Comparison of ENCODE assay signal across 8 mouse cellular contexts in genomic region chr5:27790910-27791288, GRCm38 (mm10). TPM values are rescaled to one million over a fixed set of nuclear protein-coding genes. Genes with fewer than 3 reads are reported as not detected.
DNase-seq lines count a peak whose midpoint lies in the region; ATAC-seq and TF ChIP-seq lines count a peak whose summit lies in the region.

No protein-coding gene starts in this region.

- no peak for TF ChIP-seq CTCF in spleen, adult 2 months (IDR thresholded peaks at IDR 0.05; ENCODE audit: extremely low read depth, insufficient read depth, insufficient read length, insufficient replicate concordance)
- TF ChIP-seq CTCF in intestine, postnatal 0 days (IDR thresholded peaks at IDR 0.05; ENCODE audit: low read depth) = no peak
- TF ChIP-seq CTCF in stomach, postnatal 0 days (IDR thresholded peaks at IDR 0.05; ENCODE audit: low read depth) = no peak

- peak; percentile 80 for ATAC-seq in embryonic facial prominence, embryonic 11.5 days (replicated peaks; ENCODE audit: insufficient number of reproducible peaks, low FRiP score, low TSS enrichment, low read depth)
- peak; percentile 69 for ATAC-seq in intestine, postnatal 0 days
- ATAC-seq in limb, embryonic 13.5 days (ENCODE audit: low FRiP score, low read depth) = peak; percentile 88
- ATAC-seq in midbrain, embryonic 15.5 days (replicated peaks) = peak; percentile 89
- peak; percentile 82 for ATAC-seq in stomach, postnatal 0 days (ENCODE audit: low FRiP score, low TSS enrichment)

- TF ChIP-seq POLR2A in spleen, adult 2 months (IDR thresholded peaks at IDR 0.05; ENCODE audit: low read depth, low read length) = no peak

- H3K4me3 ChIP-seq in spleen, adult 2 months (ENCODE audit: extremely low read depth, insufficient read depth, insufficient read length) = peak overlapping the region; percentile 77
- peak overlapping the region; percentile 65 for H3K4me3 ChIP-seq in embryonic facial prominence, embryonic 11.5 days (ENCODE audit: low read depth, low read length)
- peak overlapping the region; percentile 70 for H3K4me3 ChIP-seq in intestine, postnatal 0 days (ENCODE audit: low read depth, low read length)
- H3K4me3 ChIP-seq in limb, embryonic 13.5 days = peak overlapping the region; percentile 76
- peak overlapping the region; percentile 79 for H3K4me3 ChIP-seq in midbrain, embryonic 15.5 days
- H3K4me3 ChIP-seq in stomach, postnatal 0 days (ENCODE audit: low read depth, low read length) = peak overlapping the region; percentile 76

- H3K4me1 ChIP-seq in spleen, adult 2 months (ENCODE audit: control insufficient read depth, insufficient read depth, insufficient read length) = peaks cover 5% of the 10 kb centered on the region
- H3K4me1 ChIP-seq in embryonic facial prominence, embryonic 11.5 days (ENCODE audit: control insufficient read depth, insufficient read depth, low read length) = no peaks in the 10 kb centered on the region
- H3K4me1 ChIP-seq in intestine, postnatal 0 days (replicated peaks; ENCODE audit: control insufficient read depth, insufficient read depth, low read length) = no peaks in the 10 kb centered on the region
- H3K4me1 ChIP-seq in limb, embryonic 13.5 days = peaks cover 22% of the 10 kb centered on the region
- peaks cover 27% of the 10 kb centered on the region for H3K4me1 ChIP-seq in midbrain, embryonic 15.5 days
- H3K4me1 ChIP-seq in stomach, postnatal 0 days (replicated peaks; ENCODE audit: control insufficient read depth, insufficient read depth) = peaks cover 4% of the 10 kb centered on the region; the same call in 1 of the 2 replicates

- H3K9ac ChIP-seq in embryonic facial prominence, embryonic 11.5 days (replicated peaks; ENCODE audit: low read length) = peak overlapping the region; percentile 81
- peak overlapping the region; percentile 65 for H3K9ac ChIP-seq in intestine, postnatal 0 days (ENCODE audit: low read depth, low read length)
- H3K9ac ChIP-seq in limb, embryonic 13.5 days = peak overlapping the region; percentile 89
- peak overlapping the region; percentile 58 for H3K9ac ChIP-seq in midbrain, embryonic 15.5 days
- H3K9ac ChIP-seq in stomach, postnatal 0 days (ENCODE audit: low read length) = peak overlapping the region; percentile 84

- under 1% methylated on average over 41 of the region's 47 CpGs for WGBS in spleen, adult 2 months
- 0% methylated on average over 41 of the region's 47 CpGs for WGBS in embryonic facial prominence, embryonic 11.5 days
- WGBS in intestine, postnatal 0 days = under 1% methylated on average over 47 of the region's 47 CpGs
- WGBS in limb, embryonic 13.5 days = 0% methylated on average over 45 of the region's 47 CpGs
- WGBS in midbrain, embryonic 15.5 days = 0% methylated on average over 45 of the region's 47 CpGs
- 0% methylated on average over 29 of the region's 47 CpGs for WGBS in stomach, postnatal 0 days

- DNase-seq in spleen, adult 2 months (ENCODE audit: low read depth in 1 of 2, low spot score in 2 of 2) = no peak
- DNase-seq in spleen, postnatal 14 days (ENCODE audit: low spot score in 2 of 2) = no peak
- DNase-seq in embryonic facial prominence, embryonic 11.5 days (ENCODE audit: low spot score) = peak; percentile 80
- peak; percentile 99 for DNase-seq in heart, adult 11 months
- peak; percentile 82 for DNase-seq in stomach, postnatal 0 days (ENCODE audit: low spot score)

- peak overlapping the region; percentile 95 for H3K27ac ChIP-seq in spleen, adult 2 months (ENCODE audit: insufficient read depth, low read length)
- H3K27ac ChIP-seq in embryonic facial prominence, embryonic 11.5 days (replicated peaks; ENCODE audit: low read depth, low read length) = peak overlapping the region; percentile 60
- peak overlapping the region; percentile 88 for H3K27ac ChIP-seq in intestine, postnatal 0 days (ENCODE audit: low read depth, low read length)
- peak overlapping the region; percentile 89 for H3K27ac ChIP-seq in limb, embryonic 13.5 days
- H3K27ac ChIP-seq in midbrain, embryonic 15.5 days = peak overlapping the region; percentile 94
- peak overlapping the region; percentile 97 for H3K27ac ChIP-seq in stomach, postnatal 0 days (replicated peaks)

- H3K36me3 ChIP-seq in spleen, adult 2 months (ENCODE audit: control insufficient read depth, insufficient read depth, low read length) = peaks cover 8% of the 10 kb centered on the region
- peaks cover 7% of the 10 kb centered on the region for H3K36me3 ChIP-seq in embryonic facial prominence, embryonic 11.5 days (replicated peaks; ENCODE audit: control insufficient read depth, insufficient read depth, low read depth, low read length)
- H3K36me3 ChIP-seq in intestine, postnatal 0 days (ENCODE audit: control insufficient read depth, insufficient read depth) = peaks cover 25% of the 10 kb centered on the region
- H3K36me3 ChIP-seq in limb, embryonic 13.5 days = peaks cover 33% of the 10 kb centered on the region
- H3K36me3 ChIP-seq in midbrain, embryonic 15.5 days (replicated peaks) = peaks cover 15% of the 10 kb centered on the region
- H3K36me3 ChIP-seq in stomach, postnatal 0 days (ENCODE audit: control insufficient read depth, insufficient read depth, low read length) = peaks cover 3% of the 10 kb centered on the region; the same call in 1 of the 2 replicates

- no peak for TF ChIP-seq EP300 in stomach, postnatal 0 days (optimal IDR thresholded peaks at IDR 0.05)

- no peaks in the 10 kb centered on the region for H3K9me3 ChIP-seq in embryonic facial prominence, embryonic 11.5 days (replicated peaks; ENCODE audit: control insufficient read depth, low read length)
- H3K9me3 ChIP-seq in intestine, postnatal 0 days (ENCODE audit: control insufficient read depth) = no peaks in the 10 kb centered on the region
- H3K9me3 ChIP-seq in limb, embryonic 13.5 days = no peaks in the 10 kb centered on the region
- H3K9me3 ChIP-seq in midbrain, embryonic 15.5 days = no peaks in the 10 kb centered on the region
- H3K9me3 ChIP-seq in stomach, postnatal 0 days (ENCODE audit: control insufficient read depth, low read length) = no peaks in the 10 kb centered on the region

- H3K27me3 ChIP-seq in spleen, adult 2 months (ENCODE audit: control insufficient read depth, insufficient read depth, low read length) = no peaks in the 10 kb centered on the region
- H3K27me3 ChIP-seq in embryonic facial prominence, embryonic 11.5 days (ENCODE audit: control insufficient read depth, insufficient read depth, low read length) = no peaks in the 10 kb centered on the region
- H3K27me3 ChIP-seq in intestine, postnatal 0 days (replicated peaks; ENCODE audit: control insufficient read depth, insufficient read depth, low read length) = no peaks in the 10 kb centered on the region
- no peaks in the 10 kb centered on the region for H3K27me3 ChIP-seq in limb, embryonic 13.5 days
- H3K27me3 ChIP-seq in midbrain, embryonic 15.5 days (replicated peaks) = no peaks in the 10 kb centered on the region
- H3K27me3 ChIP-seq in stomach, postnatal 0 days (ENCODE audit: control insufficient read depth, insufficient read depth, low read length) = no peaks in the 10 kb centered on the region

- H3K4me2 ChIP-seq in embryonic facial prominence, embryonic 11.5 days (ENCODE audit: low read depth, low read length) = peak overlapping the region; percentile 59
- peak overlapping the region; percentile 67 for H3K4me2 ChIP-seq in intestine, postnatal 0 days (replicated peaks; ENCODE audit: low read depth)
- H3K4me2 ChIP-seq in limb, embryonic 13.5 days (replicated peaks) = peak overlapping the region; percentile 76
- peak overlapping the region; percentile 78 for H3K4me2 ChIP-seq in midbrain, embryonic 15.5 days
- H3K4me2 ChIP-seq in stomach, postnatal 0 days (replicated peaks; ENCODE audit: low read depth) = peak overlapping the region; percentile 64

RNA-seq across cellular contexts. Expression of gene Paxip1, which starts 0.6 kb away (rescaled TPM):
- polyA plus RNA-seq in spleen, adult 2 months (2012; rRNA removed) = 21.1 and 23.7 TPM in 2 replicates
- 43.6 and 48.0 TPM in 2 replicates for polyA plus RNA-seq in embryonic facial prominence, embryonic 11.5 days (2014; fragmentation: Nextera tagmentation; extraction: Ambion mirVana)
- 8.0 and 9.0 TPM in 2 replicates for polyA plus RNA-seq in intestine, postnatal 0 days (2015; fragmentation: Nextera tagmentation; extraction: Ambion mirVana)
- polyA plus RNA-seq in limb, embryonic 13.5 days (2015; fragmentation: Nextera tagmentation; extraction: Ambion mirVana) = 33.8 and 34.1 TPM in 2 replicates
- polyA plus RNA-seq in midbrain, embryonic 15.5 days (2015; fragmentation: Nextera tagmentation; extraction: Ambion mirVana) = 28.8 and 31.1 TPM in 2 replicates
- 7.9 and 9.3 TPM in 2 replicates for polyA plus RNA-seq in stomach, postnatal 0 days (2015; fragmentation: Nextera tagmentation; extraction: Ambion mirVana)

RNA-seq across cellular contexts. Expression of gene Htr5a, which starts 51.0 kb away (rescaled TPM):
- polyA plus RNA-seq in spleen, adult 2 months (2012; rRNA removed) = not detected in 2 replicates
- not detected in 2 replicates for polyA plus RNA-seq in embryonic facial prominence, embryonic 11.5 days (2014; fragmentation: Nextera tagmentation; extraction: Ambion mirVana)
- not detected in 2 replicates for polyA plus RNA-seq in intestine, postnatal 0 days (2015; fragmentation: Nextera tagmentation; extraction: Ambion mirVana)
- polyA plus RNA-seq in limb, embryonic 13.5 days (2015; fragmentation: Nextera tagmentation; extraction: Ambion mirVana) = not detected in 2 replicates
- polyA plus RNA-seq in midbrain, embryonic 15.5 days (2015; fragmentation: Nextera tagmentation; extraction: Ambion mirVana) = 1.5 and 1.6 TPM in 2 replicates
- polyA plus RNA-seq in stomach, postnatal 0 days (2015; fragmentation: Nextera tagmentation; extraction: Ambion mirVana) = not detected in 2 replicates

Comparison
In these comparisons a context has a peak if more than half of its experiments do, and no peak if none do; other contexts are left out.
1. DNase-seq: peak in embryonic facial prominence, embryonic 11.5 days (single experiment), heart, adult 11 months (single experiment) and stomach, postnatal 0 days (single experiment); none in spleen, adult 2 months (0 of 2) and spleen, postnatal 14 days (0 of 2).
2. Peak in every context shown above with its lines, with median percentiles within 50 percentile points of each other: H3K27ac ChIP-seq, H3K4me3 ChIP-seq, ATAC-seq, H3K4me2 ChIP-seq and H3K9ac ChIP-seq.